Mouse (Mus musculus) small intestine, adult 2 months (tissue): ENCODE measurements around the gene Mpv17l2. TPM values are rescaled to one million over a fixed set of nuclear protein-coding genes. Genes with fewer than 3 reads are reported as not detected.

Source experiments
- H3K27ac ChIP-seq: fragments of 200-500 bp; 2 replicates; pipeline ENCODE4 v1.5.1; 2012; ENCODE audit warnings: low read depth, low read length, control low read depth, inconsistent platforms; ENCODE audit not compliant: insufficient read depth
- H3K27me3 ChIP-seq: fragments of 200-500 bp; 2 replicates; pipeline ENCODE4 v1.6.1; 2012; ENCODE audit warnings: mild to moderate bottlenecking, moderate library complexity, low read length, inconsistent platforms; ENCODE audit not compliant: control insufficient read depth, insufficient read depth
- H3K36me3 ChIP-seq: fragments of 200-500 bp; 2 replicates; pipeline ENCODE4 v1.6.1; 2012; ENCODE audit warnings: mild to moderate bottlenecking, low read length, control low read depth, inconsistent platforms; ENCODE audit not compliant: control insufficient read depth, insufficient read depth
- H3K4me1 ChIP-seq: fragments of 200-500 bp; 2 replicates; pipeline ENCODE4 v1.6.1; 2012; ENCODE audit warnings: low read length, inconsistent platforms, mixed read lengths; ENCODE audit not compliant: control insufficient read depth, insufficient read depth, insufficient read length
- H3K4me3 ChIP-seq: fragments of 200-500 bp; 2 replicates; pipeline ENCODE4 v1.5.1; 2012; ENCODE audit warnings: low read depth, mild to moderate bottlenecking, control low read depth, inconsistent platforms, low read length, moderate library complexity
- CTCF ChIP-seq: fragments of 200-500 bp; IDR thresholded peaks from 2 replicates; pipeline ENCODE4 v1.5.1; 2012; ENCODE audit warnings: low read depth, mild to moderate bottlenecking, control low read depth, inconsistent platforms, low read length, moderate library complexity, mixed read lengths; ENCODE audit not compliant: insufficient replicate concordance, insufficient read length; ENCODE audit errors: extremely low read depth
- POLR2A ChIP-seq: fragments of 200-500 bp; IDR thresholded peaks from 2 replicates; pipeline ENCODE4 v1.6.1; 2012; ENCODE audit warnings: low read depth, mild to moderate bottlenecking, control low read depth, inconsistent platforms, low read length, moderate library complexity
- WGBS: fragments of 180-500 bp; shearing (Covaris S2); methylation state at CpG from one replicate; pipeline ENCODE4 v1.1.7; 2018; 5-methylcytosine and 5-hydroxymethylcytosine counted together
- polyA plus RNA-seq: library from polyadenylated mRNA; depleted of rRNA; stranded (reverse); fragments of >200 nt; gene quantifications from 2 replicates; pipeline ENCODE4 v1.2.3, GENCODE M21; 2012

Gene Mpv17l2
- polyA plus RNA-seq, 1 experiment = 190 TPM

- H3K4me1 ChIP-seq = peaks cover 22% of the 10 kb centered on the region
- TF ChIP-seq POLR2A (no peak), CTCF (no peak)
- H3K4me3 ChIP-seq = no peak overlapping the region
- H3K27me3 ChIP-seq = no peaks in the 10 kb centered on the region
- peaks cover 22% of the 10 kb centered on the region for H3K36me3 ChIP-seq
- 93% methylated on average over 6 of the region's 6 CpGs for WGBS
- H3K27ac ChIP-seq = no peak overlapping the region
Observed at GRCm38 (mm10) chr8:70756476-70757040, 4.2 kb downstream of the Mpv17l2 start.

DNA sequence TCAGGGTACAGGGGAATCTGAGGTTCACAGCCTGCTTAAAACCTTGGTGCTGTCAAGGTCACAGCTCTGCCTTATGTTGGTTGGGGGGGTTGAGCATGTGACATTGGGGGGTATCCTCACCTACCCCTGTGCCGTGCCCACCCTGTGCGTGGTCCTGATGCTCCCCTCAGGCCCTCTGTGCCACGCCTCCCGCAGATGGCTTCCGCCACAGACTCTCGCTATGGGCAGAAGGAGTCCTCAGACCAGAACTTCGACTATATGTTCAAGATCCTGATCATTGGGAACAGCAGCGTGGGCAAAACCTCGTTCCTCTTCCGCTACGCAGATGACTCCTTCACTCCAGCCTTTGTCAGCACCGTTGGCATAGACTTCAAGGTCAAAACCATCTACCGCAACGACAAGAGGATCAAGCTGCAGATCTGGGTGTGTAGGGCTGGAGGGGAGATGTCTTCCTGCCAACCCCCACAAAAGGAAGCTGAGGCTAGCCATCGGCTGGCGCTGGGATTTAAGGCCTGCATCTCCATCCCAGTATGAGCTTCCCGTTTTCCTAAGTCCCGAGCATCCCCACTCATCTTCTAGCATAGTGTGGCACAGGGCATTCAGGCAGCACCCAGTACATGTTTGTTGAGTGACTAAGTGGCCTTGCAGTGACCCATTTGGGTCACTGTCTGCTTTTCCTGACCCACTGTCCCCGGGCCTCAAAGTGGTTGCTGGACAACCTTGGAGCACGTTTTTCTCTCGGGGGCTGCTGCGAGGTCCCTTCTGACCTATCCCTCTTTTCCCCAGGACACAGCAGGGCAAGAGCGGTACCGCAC is 4.9 kb downstream of the Mpv17l2 start:
- no peak for TF ChIP-seq POLR2A
- H3K4me1 ChIP-seq = peaks cover 19% of the 10 kb centered on the region
- 85% methylated on average over 24 of the region's 24 CpGs for WGBS
- no peak overlapping the region for H3K27ac ChIP-seq
- H3K27me3 ChIP-seq = no peaks in the 10 kb centered on the region
- peaks cover 22% of the 10 kb centered on the region for H3K36me3 ChIP-seq
- H3K4me3 ChIP-seq = peak overlapping the region; percentile 78

- no peaks in the 10 kb centered on the region for H3K27me3 ChIP-seq
- H3K4me3 ChIP-seq = peak overlapping the region; percentile 78
- H3K27ac ChIP-seq = peak overlapping the region; percentile 33
- H3K4me1 ChIP-seq = peaks cover 17% of the 10 kb centered on the region
- peaks cover 22% of the 10 kb centered on the region for H3K36me3 ChIP-seq
- 7% methylated on average over 50 of the region's 50 CpGs for WGBS
- TF ChIP-seq CTCF (no peak), POLR2A (no peak; the same call in 1 of the 2 replicates)
Observed at GRCm38 (mm10) chr8:70754871-70755660, 5.7 kb downstream of the Mpv17l2 start.

DNA sequence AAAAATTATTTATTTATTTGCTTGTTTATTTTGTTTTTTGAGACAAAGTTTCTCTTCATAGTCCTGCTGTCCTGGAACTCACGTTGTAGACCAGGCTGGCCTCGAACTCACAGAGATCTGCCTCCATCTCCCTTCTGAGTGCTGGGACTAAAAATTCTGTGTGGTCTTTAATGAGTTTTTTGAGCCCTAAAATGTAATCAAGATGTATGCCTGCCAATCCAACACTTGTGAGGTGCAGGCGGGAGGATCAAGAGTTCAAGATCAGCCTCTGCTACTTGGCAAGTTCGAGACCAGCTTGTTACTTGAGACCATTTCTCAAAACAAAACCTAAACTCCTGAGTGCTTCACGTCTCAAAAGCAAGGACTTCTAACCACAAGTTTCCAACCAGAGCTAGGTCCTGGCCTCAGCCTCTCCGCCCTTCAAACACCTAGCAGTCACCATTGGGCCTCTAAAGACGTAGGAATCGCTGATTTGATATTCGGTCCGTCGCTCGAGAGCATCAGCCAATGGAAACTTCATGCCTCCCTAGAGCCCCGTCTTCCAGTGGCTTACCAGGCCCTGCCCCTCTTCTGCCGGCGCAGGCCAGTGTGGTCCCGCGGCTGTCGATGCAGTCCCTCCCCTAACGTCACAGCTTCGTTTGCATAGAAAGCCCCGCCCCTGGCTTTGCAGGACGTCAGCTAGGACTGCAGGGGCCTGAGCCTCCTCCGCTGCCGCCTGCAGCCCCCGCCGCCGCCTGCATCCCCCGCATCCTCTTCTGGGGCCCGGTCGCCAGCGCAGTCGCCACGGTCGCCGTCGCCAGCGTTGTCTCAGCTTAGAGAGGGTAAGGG is 6.5 kb downstream of the Mpv17l2 start, which contains the start of gene Rab3a:
Gene Rab3a, plus strand, starts transcription at position 637 of the 828 bp plus-strand sequence.
- H3K4me1 ChIP-seq = peaks cover 12% of the 10 kb centered on the region
- peaks cover 22% of the 10 kb centered on the region for H3K36me3 ChIP-seq
- H3K4me3 ChIP-seq = peak within 1 kb of the TSS; percentile 78
- peak within 1 kb of the TSS; percentile 81 for H3K27ac ChIP-seq
- WGBS = 8% methylated on average over 37 of the region's 37 CpGs
- H3K27me3 ChIP-seq = no peaks in the 10 kb centered on the region
- TF ChIP-seq POLR2A (peak; percentile 61), CTCF (no peak)

GRCm38 (mm10) chr8:70753151-70753550 is 7.6 kb downstream of the Mpv17l2 start:
- Histone ChIP-seq H3K4me3 (peak overlapping the region; percentile 44), H3K4me1 (peaks cover 12% of the 10 kb centered on the region), H3K27me3 (no peaks in the 10 kb centered on the region), H3K36me3 (peaks cover 16% of the 10 kb centered on the region), H3K27ac (peak overlapping the region; percentile 81)
- 0 out of 2 replicates have a peak, but pooled peaks have one; percentile 3 for TF ChIP-seq CTCF
- TF ChIP-seq POLR2A = peak; percentile 56; the same call in 1 of the 2 replicates
- 12% methylated on average over 21 of the region's 21 CpGs for WGBS

DNA sequence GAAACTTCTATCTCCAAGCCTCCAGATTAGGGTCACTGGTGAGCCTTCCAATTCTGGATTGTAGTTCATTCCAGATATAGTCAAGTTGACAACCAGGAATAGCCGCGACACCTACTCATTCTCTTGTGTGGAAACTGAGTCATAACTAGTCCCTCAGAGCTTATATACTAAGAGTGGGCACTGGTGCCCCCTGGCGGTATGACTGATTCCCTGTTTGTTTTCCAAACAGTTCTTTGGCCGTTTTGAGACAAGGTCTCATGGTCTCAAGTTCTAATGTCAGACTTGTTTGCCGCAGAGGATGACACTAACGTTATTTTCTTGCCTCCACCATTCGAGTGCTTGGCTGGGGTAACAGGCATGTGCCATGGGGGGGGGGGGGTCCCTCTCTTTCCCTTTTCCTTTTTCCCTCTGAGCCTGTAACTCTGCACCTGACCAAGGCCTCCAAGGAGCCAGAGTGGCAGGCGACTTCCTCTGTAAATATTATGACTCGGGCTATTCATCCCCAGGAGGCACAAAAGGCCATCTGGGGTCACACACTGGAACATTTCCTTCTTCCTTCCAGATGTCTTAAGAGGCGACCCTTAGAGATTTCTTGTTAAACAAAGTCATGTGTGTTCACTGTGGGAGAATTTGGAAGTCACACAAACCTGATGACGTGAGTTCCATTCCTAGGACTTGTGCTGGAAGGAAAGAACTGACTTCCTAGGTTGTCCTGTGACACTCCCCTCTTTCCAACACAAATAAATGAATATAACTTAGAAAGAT is 8.6 kb downstream of the Mpv17l2 start:
- Histone ChIP-seq H3K36me3 (peaks cover 8% of the 10 kb centered on the region; the same call in 1 of the 2 replicates), H3K27me3 (no peaks in the 10 kb centered on the region), H3K27ac (peak overlapping the region; percentile 81), H3K4me3 (no peak overlapping the region), H3K4me1 (peaks cover 12% of the 10 kb centered on the region)
- TF ChIP-seq CTCF (peak; percentile 35; the same call in 1 of the 2 replicates), POLR2A (no peak)
- WGBS = 16% methylated on average over 11 of the region's 11 CpGs
